Mouse (Mus musculus) stomach, embryonic 14.5 days (tissue): ENCODE results near the gene Upk1a. TPM values are rescaled to one million over a fixed set of nuclear protein-coding genes. Genes with fewer than 3 reads are reported as not detected.

Experiments used
- microRNA-seq: library from miRNA; unstranded; fragments of <30 nt; microRNA quantifications from one replicate; pipeline ENCODE4, GENCODE M21; 2016
- polyA plus RNA-seq: library from polyadenylated mRNA; unstranded; fragments of >200 nt; fragmentation: Nextera tagmentation; extraction: Ambion mirVana; gene quantifications from 2 replicates; pipeline ENCODE4 v1.2.1, GENCODE M21; 2014

Gene Upk1a
- polyA plus RNA-seq, 1 experiment from 2014 or later: 6.6 TPM

Small RNA genes within 50 kb of the gene (microRNA-seq; reads per million reads assigned to microRNA genes)
- gene Mir3569: not detected

Other genes with a start within 250 kb of the Upk1a start
- 47.0 and 56.5 TPM in 2 replicates for gene Tyrobp, start 199.1 kb downstream of the Upk1a start, polyA plus RNA-seq
- gene Hcst, start 193.0 kb downstream of the Upk1a start, polyA plus RNA-seq: 1.1 TPM in 1 of 2 replicates, not detected in the other
- 2.0 and 2.7 TPM in 2 replicates for gene Nfkbid, start 191.1 kb downstream of the Upk1a start, polyA plus RNA-seq
- gene Aplp1, start 167.3 kb downstream of the Upk1a start, polyA plus RNA-seq: 37.4 and 39.0 TPM in 2 replicates
- 0.45 and 1.2 TPM in 2 replicates for gene Kirrel2, start 155.2 kb downstream of the Upk1a start, polyA plus RNA-seq
- gene Nphs1, start 154.5 kb downstream of the Upk1a start, polyA plus RNA-seq: 0.70 TPM in 1 of 2 replicates, not detected in the other
- not detected in 2 replicates for gene Prodh2, start 119.2 kb downstream of the Upk1a start, polyA plus RNA-seq
- 13.2 and 13.4 TPM in 2 replicates for gene Arhgap33, start 77.8 kb downstream of the Upk1a start, polyA plus RNA-seq
- gene Hspb6, start 60.7 kb downstream of the Upk1a start, polyA plus RNA-seq: 47.3 and 49.0 TPM in 2 replicates
- 18.7 and 22.8 TPM in 2 replicates for gene Proser3, start 60.5 kb downstream of the Upk1a start, polyA plus RNA-seq
- 40.8 and 43.7 TPM in 2 replicates for gene Lin37, start 53.0 kb downstream of the Upk1a start, polyA plus RNA-seq
- 95.9 and 96.6 TPM in 2 replicates for gene U2af1l4, start 49.5 kb downstream of the Upk1a start, polyA plus RNA-seq
- gene Gm49396, start 49.5 kb downstream of the Upk1a start, polyA plus RNA-seq: 7.1 and 10.0 TPM in 2 replicates
- gene Psenen, start 49.2 kb downstream of the Upk1a start, polyA plus RNA-seq: 113 and 117 TPM in 2 replicates
- gene Igflr1, start 47.4 kb downstream of the Upk1a start, polyA plus RNA-seq: 1.3 and 2.6 TPM in 2 replicates
- 13.2 and 14.2 TPM in 2 replicates for gene Kmt2b, start 24.1 kb downstream of the Upk1a start, polyA plus RNA-seq
- 0.27 and 0.43 TPM in 2 replicates for gene Zbtb32, start 13.9 kb downstream of the Upk1a start, polyA plus RNA-seq
- gene Cox6b1, start 13.3 kb upstream of the Upk1a start, polyA plus RNA-seq: 976 and 1,066 TPM in 2 replicates
- not detected in 2 replicates for gene Etv2, start 23.0 kb upstream of the Upk1a start, polyA plus RNA-seq
- 85.7 and 96.8 TPM in 2 replicates for gene Rbm42, start 37.5 kb upstream of the Upk1a start, polyA plus RNA-seq
- gene Haus5, start 52.1 kb upstream of the Upk1a start, polyA plus RNA-seq: 48.5 and 50.5 TPM in 2 replicates
- not detected in 2 replicates for gene Pmis2, start 58.8 kb upstream of the Upk1a start, polyA plus RNA-seq
- 0.91 and 2.0 TPM in 2 replicates for gene 2200002J24Rik, start 86.1 kb upstream of the Upk1a start, polyA plus RNA-seq
- gene Atp4a, start 99.4 kb upstream of the Upk1a start, polyA plus RNA-seq: 1.8 and 2.3 TPM in 2 replicates
- gene Tmem147, start 116.7 kb upstream of the Upk1a start, polyA plus RNA-seq: 210 and 215 TPM in 2 replicates
- gene Gapdhs, start 130.8 kb upstream of the Upk1a start, polyA plus RNA-seq: 0.29 and 0.74 TPM in 2 replicates
- gene Sbsn, start 138.6 kb upstream of the Upk1a start, polyA plus RNA-seq: 0.91 and 1.1 TPM in 2 replicates
- gene Dmkn, start 150.9 kb upstream of the Upk1a start, polyA plus RNA-seq: 5.9 and 14.6 TPM in 2 replicates
- 9.2 and 20.2 TPM in 2 replicates for gene Krtdap, start 175.0 kb upstream of the Upk1a start, polyA plus RNA-seq
- gene Ffar2, start 210.9 kb upstream of the Upk1a start, polyA plus RNA-seq: 0.55 and 3.4 TPM in 2 replicates
- 0.41 TPM in 1 of 2 replicates, not detected in the other for gene Ffar3, start 243.3 kb upstream of the Upk1a start, polyA plus RNA-seq
- gene Ffar1, start 248.7 kb upstream of the Upk1a start, polyA plus RNA-seq: not detected in 2 replicates